7 mouse cellular contexts compared by ENCODE assay signal in genomic region chr10:59292558-59292957, GRCm38 (mm10). TPM values are rescaled to one million over a fixed set of nuclear protein-coding genes. Genes with fewer than 3 reads are reported as not detected.
DNase-seq lines count a peak whose midpoint lies in the region; ATAC-seq and TF ChIP-seq lines count a peak whose summit lies in the region.

No protein-coding gene starts in this region.

- no peaks in the 10 kb centered on the region for H3K36me3 ChIP-seq in midbrain, embryonic 14.5 days (ENCODE audit: control insufficient read depth, insufficient read depth, low read length)
- H3K36me3 ChIP-seq in small intestine, adult 2 months (ENCODE audit: control insufficient read depth, insufficient read depth, low read length), result no peaks in the 10 kb centered on the region

- no peak overlapping the region for H3K4me3 ChIP-seq in midbrain, embryonic 14.5 days (replicated peaks; ENCODE audit: low read depth, low read length)
- no peak overlapping the region for H3K4me3 ChIP-seq in small intestine, adult 2 months (ENCODE audit: low read depth, low read length)

- H3K4me1 ChIP-seq in midbrain, embryonic 14.5 days (ENCODE audit: control insufficient read depth, insufficient read depth, low read length), result no peaks in the 10 kb centered on the region
- peaks cover 19% of the 10 kb centered on the region for H3K4me1 ChIP-seq in small intestine, adult 2 months (ENCODE audit: control insufficient read depth, insufficient read depth, insufficient read length, low read length)

- DNase-seq in adipocyte (ENCODE audit: low spot score), result peak; percentile 90
- DNase-seq in cerebellum, postnatal 4 days (ENCODE audit: low spot score in 2 of 2), result peak; percentile 59 to 77
- DNase-seq in gastrocnemius, postnatal 36 days, result peak; percentile 49 to 60
- DNase-seq in kidney, adult 18-20 months, result peak; percentile 88
- peak; percentile 74 for DNase-seq in left cerebral cortex, postnatal 4 days
- peak; percentile 89 for DNase-seq in midbrain, embryonic 14.5 days

- peak; percentile 35; the same call in 1 of the 2 replicates for ATAC-seq in midbrain, embryonic 14.5 days (ENCODE audit: low FRiP score, low TSS enrichment)

- intact Hi-C loops in gastrocnemius, postnatal 36 days (cut with DNase I), result loop anchor here (1.0 to 5.0 kb wide), 3 partner anchors 125 to 575 kb away; no protein-coding TSS in a partner anchor
- intact Hi-C loops in left cerebral cortex, postnatal 4 days (cut with DNase I), result loop anchor here (2.0 to 10.0 kb wide), 2 partner anchors 126 to 188 kb away; no protein-coding TSS in a partner anchor

- no peak for TF ChIP-seq POLR2A in small intestine, adult 2 months (IDR thresholded peaks at IDR 0.05; ENCODE audit: low read depth, low read length)

- H3K4me2 ChIP-seq in midbrain, embryonic 14.5 days (ENCODE audit: low read length), result no peak overlapping the region

- TF ChIP-seq CTCF in small intestine, adult 2 months (IDR thresholded peaks at IDR 0.05; ENCODE audit: extremely low read depth, insufficient read length, insufficient replicate concordance, low read depth, low read length), result peak; percentile 74; the same call in 1 of the 2 replicates

- 28% methylated on average over 4 of the region's 4 CpGs for WGBS in midbrain, embryonic 14.5 days
- WGBS in small intestine, adult 2 months, result 12% methylated on average over 4 of the region's 4 CpGs

- H3K9ac ChIP-seq in midbrain, embryonic 14.5 days (replicated peaks; ENCODE audit: low read length), result no peak overlapping the region

- no peaks in the 10 kb centered on the region for H3K27me3 ChIP-seq in midbrain, embryonic 14.5 days (ENCODE audit: control insufficient read depth, insufficient read depth, low read length)
- no peaks in the 10 kb centered on the region for H3K27me3 ChIP-seq in small intestine, adult 2 months (ENCODE audit: control insufficient read depth, insufficient read depth, low read length)

- no peak overlapping the region for H3K27ac ChIP-seq in midbrain, embryonic 14.5 days (replicated peaks; ENCODE audit: low read depth, low read length)
- H3K27ac ChIP-seq in small intestine, adult 2 months (ENCODE audit: insufficient read depth, low read depth, low read length), result no peak overlapping the region

- H3K9me3 ChIP-seq in midbrain, embryonic 14.5 days (ENCODE audit: control insufficient read depth, low read length), result no peaks in the 10 kb centered on the region

RNA-seq across cellular contexts. Expression of gene P4ha1, which starts 30.5 kb away (rescaled TPM):
- total RNA-seq in gastrocnemius, postnatal 36 days (2021), result 10 to 100 TPM; 21.9 to 31.7 TPM
- 10 to 100 TPM; 21.1 to 21.8 TPM for total RNA-seq in left cerebral cortex, postnatal 4 days (2021)
- polyA plus RNA-seq in midbrain, embryonic 14.5 days (2014; fragmentation: Nextera tagmentation; extraction: Ambion mirVana), result 15.7 and 22.4 TPM in 2 replicates
- polyA plus RNA-seq in small intestine, adult 2 months (2012; rRNA removed), result 1.2 and 1.7 TPM in 2 replicates
